Mouse (Mus musculus): ENCODE data around the gene Pdia2.

Gene Pdia2

DNA sequence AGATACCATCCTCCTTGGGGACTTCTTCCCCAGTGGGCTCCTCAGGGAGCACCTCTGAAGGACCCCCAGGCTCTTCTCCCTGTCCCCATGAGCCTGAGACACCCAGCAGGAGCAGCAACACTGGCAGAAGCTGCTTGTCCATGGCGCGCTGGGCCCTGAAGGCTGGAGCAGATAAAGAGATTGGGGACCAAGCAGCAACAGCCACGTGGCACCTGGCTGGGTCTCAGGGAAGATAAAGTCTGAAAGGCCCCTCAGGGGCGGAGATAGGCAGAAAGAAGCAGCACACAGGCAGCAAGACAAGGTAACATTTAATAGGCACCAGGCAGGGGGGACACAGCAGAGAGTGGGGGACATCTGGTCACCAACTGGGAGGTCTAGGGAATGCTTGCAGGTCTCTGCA, at the start of gene Pdia2:
TSS of gene Pdia2 (minus strand) at position 196 of the 400 bp plus-strand sequence.
- no peak for DNase-seq (ENCODE audit: low spot score)

- peak; percentile 97 for DNase-seq (ENCODE audit: low spot score)
Observed at GRCm38 (mm10) chr17:26244101-26244841, 45.4 kb upstream of the Pdia2 start, which contains the start of gene Fam234a. Gene Fam234a (minus strand): TSS chr17:26244242.

DNA sequence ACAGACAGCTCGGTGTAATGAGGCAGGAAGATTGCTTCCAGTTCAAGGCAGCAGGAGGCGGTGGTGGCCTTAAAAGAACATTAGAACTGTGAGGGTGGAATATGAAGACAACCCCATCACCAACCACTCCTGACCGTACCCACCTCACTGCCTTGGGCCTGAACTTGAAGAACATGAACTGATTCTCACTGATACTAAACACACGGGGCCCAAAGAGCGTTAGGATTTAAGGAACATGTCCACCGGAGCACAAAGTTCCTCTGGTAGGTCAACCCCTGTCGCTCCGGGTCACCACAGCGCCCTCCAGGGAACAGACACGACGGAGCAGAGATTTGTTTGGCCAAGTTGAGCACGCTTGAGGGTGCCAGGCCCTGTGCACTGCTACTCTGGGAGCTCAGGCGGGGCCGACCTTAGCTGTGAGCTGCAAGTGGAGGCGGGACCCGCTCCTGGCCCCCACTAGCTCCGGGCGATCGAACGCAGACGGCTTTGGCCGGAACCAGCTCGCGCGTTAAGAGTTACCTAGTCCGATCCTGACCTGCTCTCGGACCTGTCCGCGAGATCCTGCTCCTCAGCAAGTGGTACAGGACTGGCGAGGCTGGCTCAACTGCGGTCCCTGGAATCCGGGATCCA, 44.7 kb upstream of the Pdia2 start:
- DNase-seq (ENCODE audit: low spot score): peak; percentile 82

GRCm38 (mm10) chr17:26240990-26241389, 42.1 kb upstream of the Pdia2 start:
- DNase-seq (ENCODE audit: low spot score): no peak

DNA sequence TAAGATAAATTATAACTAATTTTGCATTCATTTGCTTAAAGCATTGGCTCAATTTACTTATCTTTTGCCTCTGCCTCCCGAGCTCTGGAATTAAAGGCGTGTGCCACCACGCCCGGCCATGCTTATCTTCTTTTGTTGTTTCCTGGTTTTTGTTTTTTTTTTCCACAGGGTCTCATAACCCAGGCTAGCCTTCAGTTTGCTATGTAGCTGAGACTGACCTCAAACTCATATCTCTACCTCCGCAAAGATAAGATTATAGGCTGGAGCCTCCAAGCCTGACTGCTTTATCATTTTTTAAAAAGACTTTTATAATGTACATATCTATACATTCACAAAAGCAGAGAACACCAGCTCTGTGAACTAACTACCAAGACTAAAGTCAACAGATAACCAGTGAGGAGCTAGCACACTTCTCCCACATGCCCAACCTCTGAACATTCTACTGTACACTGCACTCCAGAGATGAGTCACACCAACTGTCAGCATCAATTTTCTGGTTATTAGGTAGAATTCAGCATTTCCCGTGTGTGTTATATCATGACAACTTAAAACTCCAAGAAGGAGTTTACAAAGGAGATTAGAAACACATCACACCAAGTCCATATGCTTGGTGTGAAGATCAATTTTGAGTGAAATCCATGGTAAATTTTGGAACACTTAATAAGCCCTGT, 41.4 kb upstream of the Pdia2 start:
- DNase-seq (ENCODE audit: low spot score): no peak

GRCm38 (mm10) chr17:26239551-26239950, 40.7 kb upstream of the Pdia2 start:
- DNase-seq (ENCODE audit: low spot score): no peak

DNA sequence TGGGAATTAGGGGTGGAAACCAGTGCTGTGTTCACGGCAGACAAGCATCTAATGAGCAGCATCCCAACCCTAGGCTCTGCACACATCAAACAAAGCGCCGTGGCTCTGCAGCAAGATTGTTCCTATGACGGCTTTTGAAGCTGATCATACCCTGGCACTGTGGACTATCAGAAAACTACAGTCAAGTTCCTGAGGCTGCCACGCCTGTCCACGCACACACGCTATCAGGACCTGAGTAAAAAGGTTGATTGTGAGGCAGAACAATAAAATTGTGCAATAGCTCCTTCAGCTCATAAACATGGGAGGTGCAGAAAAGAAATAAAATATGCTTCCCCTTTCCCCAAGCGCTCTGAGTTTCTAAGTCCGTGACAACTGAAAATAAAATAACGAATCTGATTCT, 38.8 kb upstream of the Pdia2 start:
- DNase-seq (ENCODE audit: low spot score): no peak

GRCm38 (mm10) chr17:26235077-26235815, 36.4 kb upstream of the Pdia2 start:
- DNase-seq (ENCODE audit: low spot score): no peak

- DNase-seq (ENCODE audit: low spot score): no peak
Observed at GRCm38 (mm10) chr17:26234386-26234785, 35.5 kb upstream of the Pdia2 start.

- DNase-seq (ENCODE audit: low spot score): no peak
Observed at GRCm38 (mm10) chr17:26232863-26233262, 34.0 kb upstream of the Pdia2 start.

- no peak for DNase-seq (ENCODE audit: low spot score)
Observed at GRCm38 (mm10) chr17:26231156-26231555, 32.3 kb upstream of the Pdia2 start.

DNA sequence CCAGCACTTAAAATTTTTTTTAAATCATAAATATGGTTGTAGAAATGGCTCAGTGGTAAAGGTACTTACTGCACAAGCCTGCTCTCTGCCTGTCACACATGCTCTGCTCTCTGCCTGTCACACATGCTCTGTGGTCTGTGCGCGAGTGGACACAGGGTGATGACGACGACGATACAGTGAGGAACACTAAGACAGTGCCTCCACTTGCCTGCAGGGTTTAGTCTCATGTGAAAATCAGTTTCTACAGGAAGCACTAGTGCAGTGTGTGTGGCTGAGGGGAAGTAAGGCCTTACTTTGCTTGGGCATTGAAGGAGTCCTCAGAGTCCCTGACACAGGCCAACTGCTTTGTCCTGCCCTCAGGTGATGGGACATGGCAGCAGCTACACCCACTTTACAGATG, 30.9 kb upstream of the Pdia2 start:
- DNase-seq (ENCODE audit: low spot score): no peak

DNA sequence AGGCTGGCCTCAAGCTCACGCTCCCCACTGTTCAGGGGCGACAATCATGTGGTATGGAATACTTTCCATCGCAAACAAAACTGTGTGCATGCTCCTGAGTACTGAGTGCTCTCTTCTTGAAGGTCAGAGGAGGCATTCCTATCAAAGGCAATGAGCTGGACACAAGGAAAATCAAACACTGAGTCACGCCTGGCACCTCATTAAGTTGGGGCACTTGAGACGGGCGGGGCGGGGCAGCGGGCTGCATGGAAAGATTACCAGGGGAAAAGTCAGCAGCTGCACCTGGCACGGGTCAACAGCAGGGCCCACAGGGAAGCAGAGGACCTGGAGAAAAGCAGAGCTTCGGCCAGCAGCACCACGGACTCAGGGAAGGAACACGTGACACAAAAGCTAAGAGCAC, 26.3 kb upstream of the Pdia2 start:
- DNase-seq (ENCODE audit: low spot score): no peak

GRCm38 (mm10) chr17:26221508-26221907, 22.6 kb upstream of the Pdia2 start:
- no peak for DNase-seq (ENCODE audit: low spot score)

- DNase-seq (ENCODE audit: low spot score): no peak
Observed at GRCm38 (mm10) chr17:26212681-26213080, 13.8 kb upstream of the Pdia2 start.

DNA sequence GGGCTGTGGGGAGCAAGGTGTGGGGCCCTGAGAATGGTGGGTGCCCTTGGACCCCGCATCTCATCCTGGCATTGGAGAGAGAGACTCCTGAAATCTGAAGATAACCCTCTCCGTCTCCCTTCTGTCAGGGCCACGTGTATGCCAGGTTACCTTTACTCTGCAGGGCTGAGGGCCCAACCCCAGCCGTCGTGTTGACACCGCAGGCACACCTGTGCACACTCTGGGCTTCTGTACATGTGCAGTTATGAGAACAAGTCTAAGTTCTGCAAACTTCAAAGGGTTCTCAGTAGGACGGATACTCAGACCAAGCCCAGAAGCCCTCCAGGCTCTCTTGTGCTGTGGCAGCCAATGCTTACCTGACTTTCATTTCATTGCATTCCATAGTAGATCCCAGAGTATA, 13.4 kb upstream of the Pdia2 start:
- no peak for DNase-seq (ENCODE audit: low spot score)

DNA sequence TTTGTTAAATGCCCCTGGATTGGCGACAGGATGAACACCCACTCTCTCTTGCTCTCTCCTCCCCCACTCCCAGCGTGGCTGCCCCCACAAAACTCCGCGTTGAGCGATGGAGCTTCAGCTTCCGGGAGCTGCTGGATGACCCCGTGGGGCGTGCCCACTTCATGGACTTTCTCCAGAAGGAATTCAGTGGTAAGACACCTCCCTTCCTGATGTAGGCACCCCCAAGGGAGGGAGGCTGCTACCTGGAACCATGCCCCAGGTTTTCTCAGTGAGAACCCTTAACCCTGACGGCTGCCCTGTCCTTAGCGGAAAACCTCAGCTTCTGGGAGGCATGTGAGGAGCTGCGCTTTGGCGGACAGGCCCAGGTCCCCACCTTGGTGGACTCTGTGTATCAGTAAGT, 8.8 kb upstream of the Pdia2 start, which contains the start of gene Arhgdig:
TSS of gene Arhgdig (minus strand) at position 101 of the 400 bp plus-strand sequence.
- DNase-seq (ENCODE audit: low spot score): no peak

GRCm38 (mm10) chr17:26206392-26206791, 7.5 kb upstream of the Pdia2 start:
- no peak for DNase-seq (ENCODE audit: low spot score)

DNA sequence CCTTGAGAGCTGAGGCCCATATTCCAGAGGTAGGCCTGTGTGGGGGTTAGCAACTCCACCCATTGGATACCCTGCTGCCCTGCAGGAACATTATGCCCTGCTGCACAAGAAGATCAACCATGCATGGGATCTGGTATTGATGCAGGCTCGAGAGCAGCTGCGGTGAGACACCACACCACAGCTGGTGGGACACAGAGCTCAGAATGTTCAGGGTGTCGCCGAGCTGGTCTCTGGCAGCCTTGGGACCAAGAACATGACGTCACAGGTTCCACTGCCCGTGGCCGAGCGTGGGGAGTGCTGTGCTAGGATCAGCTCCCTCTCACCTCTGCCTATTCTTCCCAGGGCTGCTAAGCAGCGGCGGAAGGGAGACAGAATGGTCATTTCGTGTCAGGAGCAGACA, 5.9 kb upstream of the Pdia2 start:
- no peak for DNase-seq (ENCODE audit: low spot score)

DNA sequence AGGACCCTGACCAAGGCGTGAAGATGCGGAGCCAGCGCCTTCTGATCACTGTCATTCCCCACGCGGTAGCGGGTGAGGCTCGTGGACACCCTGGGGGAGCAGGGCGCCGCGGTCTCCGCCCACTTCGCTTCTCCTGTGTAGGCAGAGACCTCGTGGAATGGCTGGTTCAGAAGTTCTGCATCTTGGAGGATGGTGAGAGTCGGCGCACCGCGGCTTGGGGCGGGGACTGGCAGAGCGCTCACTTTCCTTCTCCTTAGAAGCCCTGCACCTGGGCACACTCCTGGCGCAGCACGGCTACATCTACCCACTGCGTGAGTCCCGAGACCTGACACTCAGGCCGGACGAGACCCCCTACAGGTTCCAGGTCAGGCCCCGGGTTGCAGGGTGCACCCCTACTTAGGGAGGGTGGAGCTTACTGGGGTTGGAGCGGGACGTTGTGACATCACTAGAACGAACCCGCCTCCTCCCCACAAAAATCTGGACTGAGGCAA, 4.5 kb upstream of the Pdia2 start:
- peak; percentile 67 for DNase-seq (ENCODE audit: low spot score)

- peak; percentile 81 for DNase-seq (ENCODE audit: low spot score)
Observed at GRCm38 (mm10) chr17:26202737-26203136, 3.9 kb upstream of the Pdia2 start, which contains the start of gene Rgs11. Gene Rgs11 (plus strand): TSS chr17:26202951.

DNA sequence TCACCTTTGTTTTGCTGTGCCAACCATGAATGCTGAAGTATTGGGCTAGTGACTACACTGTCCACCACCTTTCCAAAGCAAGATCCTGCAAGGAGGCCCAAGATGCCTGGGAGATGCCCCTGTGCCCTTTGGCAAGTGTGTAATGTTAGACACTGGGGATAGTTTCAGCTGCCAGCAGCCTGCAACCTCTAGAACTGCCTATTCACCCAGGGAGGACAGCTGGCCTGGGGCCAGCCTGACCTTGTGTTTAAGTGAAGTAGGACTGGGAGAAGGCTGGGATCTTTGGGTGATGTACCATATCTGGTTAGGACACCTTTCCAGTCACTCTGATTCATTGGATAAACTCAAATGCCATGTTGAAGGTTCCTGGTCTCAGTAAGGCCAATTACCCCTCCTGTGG, 3.1 kb upstream of the Pdia2 start:
- DNase-seq (ENCODE audit: low spot score): no peak

All from testis, postnatal 10 days (tissue).